Mouse (Mus musculus) left cerebral cortex, postnatal 4 days (tissue): ENCODE results near the gene Lrrc51. TPM values are rescaled to one million over a fixed set of nuclear protein-coding genes. Genes with fewer than 3 reads are reported as not detected.
"Not testable (repeated sequence)": the region's sequence is repeated elsewhere in the genome, so short reads cannot be mapped to it uniquely, and the experiment has no call there.

Experiments used
- DNase-seq: peaks from one replicate; pipeline ENCODE4 v3.0.0-alpha.2; 2022
- intact Hi-C: fragments of 180-260 bp; cut with DNase I; formaldehyde crosslinking; loops from one replicate; pipeline ENCODE4 v1.15.1; 2025
- total RNA-seq, 2 experiments: library from RNA; stranded (reverse); gene quantifications; 2 replicates each; pipeline ENCODE4 v1.2.3; 2021

Gene Lrrc51
- total RNA-seq, 2 experiments from 2014 or later, result 2.8 to 2.9 TPM

- DNase-seq, result no peak
- intact Hi-C loops, result no loop called here
Measured at GRCm38 (mm10) chr7:101939758-101940157, 6.1 kb upstream of the Lrrc51 start.

GRCm38 (mm10) chr7:101938348-101938747 is 4.7 kb upstream of the Lrrc51 start:
- no peak for DNase-seq
- intact Hi-C loops, result no loop called here

DNA sequence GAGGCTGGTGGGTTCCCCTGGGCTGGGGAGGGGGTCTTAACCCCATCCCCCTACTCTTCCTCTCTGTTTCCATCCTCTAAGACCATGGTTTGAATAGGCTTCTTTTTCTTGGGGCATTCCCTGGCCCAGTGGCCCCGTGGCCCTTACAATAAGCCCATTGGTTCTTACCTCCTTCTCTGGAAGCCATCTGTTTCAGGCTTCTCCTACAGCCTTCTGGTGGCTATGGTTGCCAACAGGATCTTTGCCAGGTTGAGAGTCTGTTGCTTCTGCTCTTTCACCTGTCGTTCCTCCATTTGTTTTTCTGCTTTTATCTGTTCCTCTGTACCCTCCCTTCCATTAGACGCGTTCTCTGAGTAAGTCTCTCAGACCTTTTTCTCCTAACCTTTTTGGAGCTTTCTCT is 3.9 kb upstream of the Lrrc51 start:
- peak; percentile 70 for DNase-seq
- intact Hi-C loops, result no loop called here

DNA sequence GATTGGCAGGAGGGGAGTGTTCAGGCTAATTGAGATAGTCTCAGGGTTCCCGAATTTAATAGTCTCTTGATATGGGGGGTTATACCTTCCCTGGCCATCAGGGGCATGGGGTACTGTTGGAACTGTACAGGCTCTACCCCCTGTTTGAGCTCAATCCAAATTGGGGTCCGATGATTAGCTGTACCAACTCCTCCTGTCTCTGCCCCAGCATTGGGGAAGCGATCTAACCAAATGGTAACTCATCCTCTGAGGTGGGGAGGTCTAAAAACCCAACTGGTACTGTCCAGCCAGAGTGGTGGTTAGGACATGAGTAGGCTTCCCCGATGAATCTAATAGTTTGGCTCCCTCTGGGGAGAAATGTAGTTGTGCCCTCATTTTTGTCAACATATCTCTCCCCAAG is 3.3 kb upstream of the Lrrc51 start:
- no peak for DNase-seq
- intact Hi-C loops, result no loop called here

DNA sequence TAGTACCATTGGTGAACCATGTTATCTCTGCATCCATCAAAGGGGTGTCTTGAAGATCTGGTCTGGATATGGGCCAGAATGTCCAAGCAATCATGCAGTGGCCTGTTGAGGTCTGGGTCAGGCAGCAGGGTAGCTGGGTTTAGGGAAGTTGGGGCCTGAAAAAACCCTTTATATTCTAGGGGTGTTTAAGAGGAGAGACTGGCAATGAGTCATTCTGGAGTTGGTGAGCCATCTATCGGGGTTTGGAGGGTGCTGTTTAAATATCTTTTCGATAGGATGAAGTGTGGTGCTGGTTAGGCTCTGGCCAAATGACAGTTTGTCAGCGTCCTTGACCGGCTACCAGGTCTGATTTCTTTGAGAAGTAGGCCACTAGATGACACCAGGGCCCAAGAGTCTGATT is 2.3 kb upstream of the Lrrc51 start:
- no peak for DNase-seq
- intact Hi-C loops, result no loop called here

DNA sequence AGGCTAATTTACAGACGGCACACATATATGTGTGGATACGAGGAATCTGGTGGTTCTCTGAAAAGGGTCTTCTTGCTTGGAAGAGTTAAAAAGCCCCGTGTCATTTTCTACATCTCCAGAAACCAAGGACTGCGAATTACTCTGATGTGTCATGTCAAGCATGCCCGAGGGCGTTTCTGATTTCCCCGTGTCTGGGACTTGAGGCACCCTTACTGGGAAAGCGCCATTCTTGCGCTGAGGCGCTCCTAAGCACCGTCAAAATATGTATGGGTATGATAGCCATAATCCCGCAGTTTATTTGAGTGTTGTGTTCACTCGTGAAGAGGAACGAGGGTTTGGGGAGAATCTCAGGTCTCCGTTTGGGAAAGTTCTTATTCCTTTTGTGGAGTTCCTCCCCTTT is 395 bp downstream of the Lrrc51 start:
- intact Hi-C loops, result no loop called here
- peak; percentile 23 for DNase-seq

DNA sequence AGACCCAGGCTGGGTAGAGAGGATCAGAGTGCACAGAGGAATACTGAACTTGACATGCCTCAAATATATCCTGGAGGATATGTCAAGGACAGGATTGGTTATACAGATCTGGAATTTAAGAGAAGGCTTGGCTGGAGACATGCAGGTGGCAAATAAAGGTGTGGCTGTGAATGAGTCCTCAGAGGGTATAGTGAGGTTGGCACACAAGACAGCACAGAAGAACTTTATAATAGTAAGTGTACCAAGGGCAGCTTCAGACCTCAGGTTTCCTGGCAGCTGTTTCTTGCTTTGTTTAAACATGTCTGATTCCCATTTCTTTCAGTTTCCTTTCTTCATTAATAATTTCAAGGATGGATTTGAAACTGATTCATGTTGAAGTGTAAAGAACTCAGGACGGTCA is 1.1 kb downstream of the Lrrc51 start:
- DNase-seq, result no peak
- intact Hi-C loops, result no loop called here

DNA sequence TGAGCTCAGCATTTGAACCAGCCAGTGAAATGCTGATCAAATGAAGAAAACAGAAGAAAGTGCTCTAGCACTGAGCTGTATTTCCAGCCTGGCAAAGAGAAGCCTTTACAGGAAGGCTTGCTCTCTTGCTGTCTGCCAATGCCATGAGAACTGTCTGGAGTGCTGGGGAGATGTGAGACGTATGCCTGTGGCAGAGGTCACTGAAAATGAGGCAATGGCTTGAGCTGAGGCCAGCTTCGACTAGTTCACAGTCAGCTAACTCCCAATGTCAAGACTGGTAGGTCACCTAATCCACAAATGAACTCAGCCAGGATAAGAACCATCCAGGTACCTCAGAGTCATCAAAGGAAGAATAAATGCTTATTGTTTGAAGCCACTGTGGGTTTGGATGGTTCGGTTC is 5.6 kb downstream of the Lrrc51 start:
- intact Hi-C loops, result no loop called here
- no peak for DNase-seq

GRCm38 (mm10) chr7:101925892-101926291 is 7.8 kb downstream of the Lrrc51 start:
- DNase-seq, intact Hi-C loops: not testable (repeated sequence)

DNA sequence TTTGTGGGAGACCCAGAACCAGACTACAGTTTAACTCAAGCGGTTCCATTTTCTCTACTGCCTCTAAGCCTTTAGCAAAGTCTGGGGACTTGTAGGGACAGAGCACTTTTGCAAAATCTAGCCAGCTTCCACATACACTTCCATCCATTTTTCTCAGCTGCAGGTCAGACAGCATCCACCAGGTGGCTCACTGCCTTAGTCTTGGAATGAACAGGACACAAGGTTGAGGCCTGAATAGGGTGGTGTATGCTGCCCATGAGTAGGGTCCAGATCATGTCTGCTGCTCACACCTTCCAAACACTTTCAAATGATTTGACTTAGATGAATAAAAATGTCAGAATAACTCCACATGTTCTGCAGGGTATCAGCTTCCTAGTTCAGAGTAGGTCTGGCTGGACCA is 15.6 kb downstream of the Lrrc51 start:
- intact Hi-C loops, result loop anchor here (10.0 kb wide), 1 partner anchor 157 kb away; no protein-coding TSS in a partner anchor
- peak; percentile 59 for DNase-seq

GRCm38 (mm10) chr7:101911982-101912381 is 21.7 kb downstream of the Lrrc51 start:
- no peak for DNase-seq
- intact Hi-C loops, result loop anchor here (10.0 kb wide), 1 partner anchor 163 kb away; no protein-coding TSS in a partner anchor

GRCm38 (mm10) chr7:101910138-101910537 is 23.6 kb downstream of the Lrrc51 start:
- no peak for DNase-seq
- intact Hi-C loops, result loop anchor here (10.0 kb wide), 1 partner anchor 165 kb away; no protein-coding TSS in a partner anchor

GRCm38 (mm10) chr7:101908367-101908766 is 25.3 kb downstream of the Lrrc51 start:
- DNase-seq, result no peak
- intact Hi-C loops, result no loop called here

DNA sequence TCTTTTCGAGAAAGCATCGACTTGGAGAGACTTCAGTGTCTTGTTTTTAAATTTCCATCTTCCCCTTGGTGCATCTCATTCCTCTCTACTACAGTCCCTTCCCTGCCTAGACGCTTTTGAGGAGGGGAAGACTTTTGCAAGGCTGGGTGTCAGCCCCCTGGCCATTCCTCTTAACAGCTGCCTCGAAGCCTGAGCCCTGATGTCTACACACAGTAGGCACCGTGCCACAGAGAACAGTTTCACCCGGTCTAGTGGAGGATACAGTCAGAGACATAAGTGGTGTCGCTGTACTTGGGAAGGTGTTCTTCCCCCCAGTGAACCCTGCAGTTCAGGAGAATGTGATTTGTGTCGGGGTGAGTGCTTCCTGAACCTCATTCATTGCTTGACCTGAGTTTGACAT is 27.0 kb downstream of the Lrrc51 start:
- DNase-seq, result no peak
- intact Hi-C loops, result no loop called here

- DNase-seq, result no peak
- intact Hi-C loops, result no loop called here
Measured at GRCm38 (mm10) chr7:101906287-101906681, 27.4 kb downstream of the Lrrc51 start, which contains the start of gene Tomt. Gene Tomt, minus strand, starts transcription at chr7:101906359.

DNA sequence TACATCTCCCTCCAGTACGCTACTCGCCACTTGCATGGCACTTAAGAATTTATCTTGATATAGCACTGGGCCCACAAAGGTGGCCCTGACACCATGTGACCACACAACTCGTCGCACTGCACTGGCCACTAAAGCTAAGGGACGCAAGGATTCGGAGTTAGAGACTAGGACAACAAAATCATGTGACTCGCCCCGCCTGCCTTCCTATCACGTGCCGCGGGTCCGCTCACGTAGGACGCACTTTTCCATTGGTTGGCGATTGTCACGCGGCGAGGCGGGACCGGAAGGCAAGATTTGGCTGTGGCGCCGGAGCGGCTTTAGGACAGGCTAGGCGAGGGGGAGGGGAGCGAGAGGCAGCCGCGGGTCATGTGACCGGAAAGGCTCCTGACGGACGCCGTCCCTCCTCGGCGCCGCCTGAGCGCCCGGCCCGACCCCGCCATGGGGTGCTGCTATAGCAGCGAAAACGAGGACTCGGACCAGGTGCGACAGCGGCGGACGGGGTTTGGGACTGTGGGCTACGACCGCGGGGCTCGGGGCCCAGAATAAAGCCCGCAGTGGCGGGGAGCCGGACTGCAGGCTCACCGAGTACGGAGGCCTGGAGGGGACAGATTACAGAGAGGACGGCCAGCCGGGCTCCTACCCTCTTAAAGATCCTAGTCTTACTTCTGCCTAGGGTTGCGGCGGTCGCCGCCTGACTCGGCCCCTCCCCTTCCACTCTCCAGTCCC is 28.0 kb downstream of the Lrrc51 start, which contains the start of gene Lamtor1:
Lamtor1 (plus strand) TSS at position 344 of the 726 bp plus-strand sequence.
- intact Hi-C loops, result no loop called here
- DNase-seq, result peak; percentile 100

GRCm38 (mm10) chr7:101902846-101903245 is 30.8 kb downstream of the Lrrc51 start:
- no peak for DNase-seq

DNA sequence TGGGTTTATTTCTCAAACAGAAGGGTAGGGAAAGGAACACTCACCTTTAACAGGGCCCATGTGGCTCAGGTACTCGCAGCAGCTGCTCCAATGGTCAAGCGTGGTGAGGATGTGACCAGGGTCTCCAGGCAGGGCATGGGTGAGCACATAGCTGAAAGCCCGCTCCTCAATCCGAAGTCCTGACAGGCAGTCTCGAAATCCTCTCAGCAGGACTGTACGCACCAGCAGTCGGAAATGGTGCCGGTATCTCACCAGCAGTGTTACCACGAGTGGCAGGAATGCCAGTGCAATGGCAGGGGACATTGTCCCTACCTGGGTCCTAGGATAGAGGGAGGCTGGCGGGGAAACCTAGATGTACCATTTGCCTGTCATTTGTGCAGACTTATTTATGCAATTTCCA is 31.7 kb downstream of the Lrrc51 start:
- no peak for DNase-seq
- intact Hi-C loops, result no loop called here

More at GRCm38 (mm10) chr7:101902846-101903245, 30.8 kb downstream of the Lrrc51 start:
- intact Hi-C loops, result no loop called here

GRCm38 (mm10) chr7:101900331-101901097 is 33.2 kb downstream of the Lrrc51 start:
- DNase-seq, result no peak
- intact Hi-C loops, result no loop called here

DNA sequence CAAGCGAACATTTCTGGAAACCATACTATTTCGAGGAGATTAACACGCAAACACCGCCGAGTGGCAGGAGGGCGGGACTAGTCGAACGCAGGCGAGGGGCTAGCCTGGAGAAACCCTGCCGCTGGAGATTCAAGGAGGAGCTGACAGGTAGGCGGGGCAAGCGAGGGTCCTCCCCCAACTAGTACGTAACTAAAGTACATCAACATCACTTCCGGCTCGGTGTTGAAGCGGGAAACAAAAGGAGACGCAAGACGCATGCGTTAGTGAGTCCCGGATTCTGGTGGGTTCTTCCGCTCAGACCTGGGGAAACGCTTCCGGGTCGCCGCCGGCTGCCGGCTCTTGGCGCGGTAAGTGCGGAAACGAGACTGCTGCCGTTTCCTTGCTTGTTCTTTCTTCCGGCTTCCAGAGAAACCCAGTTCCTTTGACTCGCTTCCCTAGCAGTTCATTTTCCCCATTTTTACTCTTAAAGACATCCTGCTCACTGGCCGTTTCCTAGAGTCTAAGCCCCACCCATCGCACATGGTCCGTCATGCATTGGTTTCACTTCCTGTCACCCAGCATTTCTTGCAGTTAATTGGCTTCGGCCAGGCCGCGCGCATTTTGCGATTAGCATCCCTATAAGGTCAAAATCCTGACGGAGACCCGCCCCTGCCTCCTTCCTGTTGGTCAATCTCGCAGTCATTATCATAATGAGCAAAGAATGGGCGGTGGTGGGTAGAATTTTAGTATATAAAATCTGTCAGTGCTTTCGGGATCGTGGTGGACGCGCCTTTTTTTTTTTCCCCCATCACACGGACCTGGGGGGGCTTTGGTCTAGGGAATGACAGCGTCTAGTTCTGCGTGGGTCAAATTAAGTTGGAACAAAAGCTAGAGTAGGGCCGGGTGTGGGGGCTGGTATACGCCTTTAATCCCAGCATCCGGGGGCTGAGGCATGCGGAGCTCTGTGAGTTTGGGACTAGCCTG is 37.3 kb downstream of the Lrrc51 start:
- intact Hi-C loops, result loop anchor here (10.0 kb wide), 1 partner anchor 232 kb away; the partner anchor contains the start of gene Clpb
- peak; percentile 98 for DNase-seq
